In the genomic region with DNA sequence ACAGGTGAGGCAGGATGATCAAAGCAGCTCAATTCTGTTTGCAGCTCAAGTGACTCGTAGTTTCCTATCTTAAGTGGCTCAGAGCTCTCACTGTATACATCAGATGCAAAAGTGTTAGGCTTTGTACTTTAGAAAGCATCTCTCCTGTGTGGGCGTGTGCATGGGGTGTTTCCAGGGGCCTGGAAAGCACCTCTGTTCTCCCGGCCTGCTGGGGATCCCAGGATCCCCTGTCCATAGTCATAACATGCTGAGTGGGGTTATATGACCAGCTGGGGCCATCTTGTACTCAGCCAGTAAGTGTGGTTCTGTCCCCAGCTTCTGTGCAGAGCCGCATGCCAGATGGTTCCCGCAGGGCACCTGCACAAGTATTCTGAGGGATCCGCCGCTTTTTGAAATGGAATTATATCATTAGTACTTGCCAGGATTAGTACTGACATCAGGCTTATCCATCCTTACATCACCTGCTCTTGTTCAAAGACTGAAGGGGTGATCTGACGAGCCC, we compare ENCODE assay signal across 13 mouse cellular contexts. TPM values are rescaled to one million over a fixed set of nuclear protein-coding genes. Genes with fewer than 3 reads are reported as not detected.
DNase-seq lines count a peak whose midpoint lies in the region; ATAC-seq lines count a peak whose summit lies in the region.
"Had no signal": no experiment of that assay in that cellular context is flagged by ENCODE, and none has a peak within 500 bp of the region (broad histone marks: within the 10 kb centered on the region; RNA-seq: fewer than 3 reads in every experiment).

No protein-coding gene starts in this region.

- no peaks in the 10 kb centered on the region for H3K9me3 ChIP-seq in intestine, embryonic 16.5 days (ENCODE audit: control insufficient read depth, low read length)
- H3K9me3 ChIP-seq in intestine, embryonic 15.5 days = no peaks in the 10 kb centered on the region
- H3K9me3 ChIP-seq: G1E; heart, embryonic 12.5 days had no signal

- no peak overlapping the region for H3K4me3 ChIP-seq in intestine, embryonic 16.5 days (ENCODE audit: low read length)
- no peak overlapping the region for H3K4me3 ChIP-seq in intestine, embryonic 15.5 days (replicated peaks)
- H3K4me3 ChIP-seq: heart, embryonic 12.5 days had no signal

- H3K27me3 ChIP-seq in intestine, embryonic 16.5 days (replicated peaks; ENCODE audit: control insufficient read depth, insufficient read depth, low read length) = no peaks in the 10 kb centered on the region
- no peaks in the 10 kb centered on the region for H3K27me3 ChIP-seq in intestine, embryonic 15.5 days (replicated peaks)

- H3K4me1 ChIP-seq in intestine, embryonic 16.5 days (ENCODE audit: control insufficient read depth, insufficient read depth, low read length) = peaks cover 7% of the 10 kb centered on the region
- peaks cover 15% of the 10 kb centered on the region for H3K4me1 ChIP-seq in intestine, embryonic 15.5 days (replicated peaks)

- DNase-seq in brain, adult 2 months (ENCODE audit: low read depth, low spot score) = peak; percentile 82
- DNase-seq in cerebellum, postnatal 36 days = peak; percentile 35 to 42
- peak; percentile 47 to 61 for DNase-seq in layer of hippocampus, postnatal 36 days
- DNase-seq in gastrocnemius, adult 8-10 months (ENCODE audit: low spot score in 2 of 2) = no peak
- DNase-seq in spleen, postnatal 4 days (ENCODE audit: low spot score in 2 of 2) = no peak

- ATAC-seq in intestine, embryonic 16.5 days = no peak
- no peak for ATAC-seq in intestine, embryonic 15.5 days
- ATAC-seq: intestine, postnatal 0 days had no signal

- peak overlapping the region; percentile 18; the same call in 1 of the 2 replicates for H3K9ac ChIP-seq in intestine, embryonic 16.5 days (ENCODE audit: low read depth, low read length)
- H3K9ac ChIP-seq in intestine, embryonic 15.5 days = no peak overlapping the region
- H3K9ac ChIP-seq: heart, embryonic 12.5 days had no signal

- no peaks in the 10 kb centered on the region for H3K36me3 ChIP-seq in intestine, embryonic 16.5 days (ENCODE audit: control insufficient read depth, insufficient read depth, low read length)
- peaks cover 4% of the 10 kb centered on the region; the same call in 1 of the 2 replicates for H3K36me3 ChIP-seq in intestine, embryonic 15.5 days

- whole genome bisulfite sequencing in intestine, embryonic 16.5 days = 79% methylated on average over 8 of the region's 8 CpGs
- WGBS in intestine, embryonic 15.5 days = 84% methylated on average over 8 of the region's 8 CpGs

- no peak overlapping the region for H3K4me2 ChIP-seq in intestine, embryonic 16.5 days (ENCODE audit: low read depth, low read length)
- H3K4me2 ChIP-seq in intestine, embryonic 15.5 days (replicated peaks) = no peak overlapping the region
- H3K4me2 ChIP-seq: heart, embryonic 12.5 days; liver, embryonic 11.5 days had no signal

- no peak overlapping the region for H3K27ac ChIP-seq in intestine, embryonic 16.5 days (ENCODE audit: low read length)
- no peak overlapping the region for H3K27ac ChIP-seq in intestine, embryonic 15.5 days
- H3K27ac ChIP-seq: macrophage had no signal

RNA-seq across cellular contexts. Expression of gene Comt, which starts 25.8 kb away (rescaled TPM):
- polyA plus RNA-seq in intestine, embryonic 16.5 days (2015; fragmentation: Nextera tagmentation; extraction: Ambion mirVana) = 109 and 110 TPM in 2 replicates
- polyA plus RNA-seq in intestine, embryonic 15.5 days (2015; fragmentation: Nextera tagmentation; extraction: Ambion mirVana) = 89.5 and 97.1 TPM in 2 replicates
- 10 to 100 TPM; 66.3 to 68.1 TPM for total RNA-seq in layer of hippocampus, postnatal 36 days (2021)
- 10 to 100 TPM; 36.7 to 39.9 (median 38.5) TPM for total RNA-seq in gastrocnemius, adult 8-10 months (2022)

RNA-seq across cellular contexts. Expression of gene Txnrd2, which starts 26.2 kb away (rescaled TPM):
- polyA plus RNA-seq in intestine, embryonic 16.5 days (2015; fragmentation: Nextera tagmentation; extraction: Ambion mirVana) = 28.4 and 29.8 TPM in 2 replicates
- 25.4 and 25.8 TPM in 2 replicates for polyA plus RNA-seq in intestine, embryonic 15.5 days (2015; fragmentation: Nextera tagmentation; extraction: Ambion mirVana)
- 10 to 100 TPM; 19.6 to 21.7 TPM for total RNA-seq in layer of hippocampus, postnatal 36 days (2021)
- total RNA-seq in gastrocnemius, adult 8-10 months (2022) = 10 to 100 TPM; 17.2 to 23.5 (median 21.3) TPM

RNA-seq across cellular contexts. Expression of gene Gnb1l, which starts 46.1 kb away (rescaled TPM):
- 13.3 and 14.4 TPM in 2 replicates for polyA plus RNA-seq in intestine, embryonic 16.5 days (2015; fragmentation: Nextera tagmentation; extraction: Ambion mirVana)
- 13.8 and 14.0 TPM in 2 replicates for polyA plus RNA-seq in intestine, embryonic 15.5 days (2015; fragmentation: Nextera tagmentation; extraction: Ambion mirVana)
- 1 to 10 TPM; 6.6 to 6.9 TPM for total RNA-seq in layer of hippocampus, postnatal 36 days (2021)
- 1 to 10 TPM; 3.1 to 6.1 (median 3.7) TPM for total RNA-seq in gastrocnemius, adult 8-10 months (2022)

RNA-seq across cellular contexts. Expression of gene Rtl10, which starts 46.3 kb away (rescaled TPM):
- 2.0 and 2.4 TPM in 2 replicates for polyA plus RNA-seq in intestine, embryonic 16.5 days (2015; fragmentation: Nextera tagmentation; extraction: Ambion mirVana)
- polyA plus RNA-seq in intestine, embryonic 15.5 days (2015; fragmentation: Nextera tagmentation; extraction: Ambion mirVana) = 3.2 and 3.4 TPM in 2 replicates
- 10 to 100 TPM; 10.0 to 11.5 TPM for total RNA-seq in layer of hippocampus, postnatal 36 days (2021)
- total RNA-seq in gastrocnemius, adult 8-10 months (2022) = 1 to 10 TPM; 2.9 to 4.6 (median 3.7) TPM
- total RNA-seq: monocyte, adult 5-6 weeks had no signal
- polyA plus RNA-seq: macrophage had no signal

Comparison
In these comparisons a context has a peak if more than half of its experiments do, and no peak if none do; other contexts are left out.
1. DNase-seq: peak in brain, adult 2 months (single experiment), cerebellum, postnatal 36 days (2 of 2) and layer of hippocampus, postnatal 36 days (2 of 2); none in gastrocnemius, adult 8-10 months (0 of 2) and spleen, postnatal 4 days (0 of 2).